Comparison of ENCODE assay signal across 8 mouse cellular contexts in genomic region chr3:68493586-68494295, GRCm38 (mm10).
A peak's percentile ranks its signal among the peaks of the same experiment; 100 is the strongest.
DNase-seq lines count a peak whose midpoint lies in the region; ATAC-seq lines count a peak whose summit lies in the region.

No protein-coding gene starts in this region.

- peak; percentile 23 for ATAC-seq in common myeloid progenitor, adult 5-6 weeks (replicated peaks; ENCODE audit: low read depth, poor library complexity, severe bottlenecking)
- ATAC-seq in hindbrain, embryonic 13.5 days (ENCODE audit: low FRiP score): peak; percentile 81

- no peaks in the 10 kb centered on the region for H3K9me3 ChIP-seq in hindbrain, embryonic 13.5 days

- H3K9ac ChIP-seq in hindbrain, embryonic 13.5 days: peak overlapping the region; percentile 88

- DNase-seq in WW6 (ENCODE audit: low read depth, low spot score): peak; percentile 77
- DNase-seq in frontal cortex, postnatal 36 days (ENCODE audit: low spot score in 2 of 2): peak; percentile 72 to 73
- peak; percentile 66 to 73 for DNase-seq in layer of hippocampus, postnatal 14 days (ENCODE audit: low spot score in 2 of 2)
- peak; percentile 87 for DNase-seq in lung, postnatal 10 days
- DNase-seq in retina, postnatal 1 day: peak; percentile 87
- DNase-seq in urinary bladder, postnatal 10 days (ENCODE audit: low spot score): peak; percentile 42

- H3K36me3 ChIP-seq in hindbrain, embryonic 13.5 days: no peaks in the 10 kb centered on the region

- H3K27me3 ChIP-seq in hindbrain, embryonic 13.5 days: peaks cover 11% of the 10 kb centered on the region; the same call in 1 of the 2 replicates

- WGBS in hindbrain, embryonic 13.5 days: under 1% methylated on average over 66 of the region's 70 CpGs

- H3K4me3 ChIP-seq in hindbrain, embryonic 13.5 days: peak overlapping the region; percentile 72

- H3K4me1 ChIP-seq in hindbrain, embryonic 13.5 days (replicated peaks): peaks cover 39% of the 10 kb centered on the region

- peak overlapping the region; percentile 91 for H3K4me2 ChIP-seq in hindbrain, embryonic 13.5 days

- H3K27ac ChIP-seq in hindbrain, embryonic 13.5 days: peak overlapping the region; percentile 86

Comparison
In these comparisons a context has a peak if more than half of its experiments do, and no peak if none do; other contexts are left out.
1. Peak in every context shown above with its lines: DNase-seq, ATAC-seq, H3K4me3 ChIP-seq and H3K27ac ChIP-seq.